Mouse (Mus musculus) megakaryocyte, adult 5-6 weeks (primary cell): Measurements from ENCODE around the gene Scn4b. TPM values are rescaled to one million over a fixed set of nuclear protein-coding genes. Genes with fewer than 3 reads are reported as not detected.

Experiments used
- ATAC-seq: 2 replicates; pipeline ENCODE4 v1.8.0; 2016; ENCODE audit warnings: mild to moderate bottlenecking, inconsistent platforms; ENCODE audit not compliant: poor library complexity, severe bottlenecking
- total RNA-seq, 2 experiments: library from RNA; stranded (forward) in 1 of 2; stranded (reverse) in 1 of 2; fragments of 153-499, 151-499 nt in 1 of 2; fragments of 221-1000, 200-1000 nt in 1 of 2; gene quantifications; 2 replicates each; pipeline versions ENCODE4 v1.2.3 to v1.2.4; 2015 to 2017

The Scn4b gene
- not detected in 2 replicates for total RNA-seq (2015)
- 0.04 TPM in 1 of 2 replicates, not detected in the other for total RNA-seq (2017)

DNA sequence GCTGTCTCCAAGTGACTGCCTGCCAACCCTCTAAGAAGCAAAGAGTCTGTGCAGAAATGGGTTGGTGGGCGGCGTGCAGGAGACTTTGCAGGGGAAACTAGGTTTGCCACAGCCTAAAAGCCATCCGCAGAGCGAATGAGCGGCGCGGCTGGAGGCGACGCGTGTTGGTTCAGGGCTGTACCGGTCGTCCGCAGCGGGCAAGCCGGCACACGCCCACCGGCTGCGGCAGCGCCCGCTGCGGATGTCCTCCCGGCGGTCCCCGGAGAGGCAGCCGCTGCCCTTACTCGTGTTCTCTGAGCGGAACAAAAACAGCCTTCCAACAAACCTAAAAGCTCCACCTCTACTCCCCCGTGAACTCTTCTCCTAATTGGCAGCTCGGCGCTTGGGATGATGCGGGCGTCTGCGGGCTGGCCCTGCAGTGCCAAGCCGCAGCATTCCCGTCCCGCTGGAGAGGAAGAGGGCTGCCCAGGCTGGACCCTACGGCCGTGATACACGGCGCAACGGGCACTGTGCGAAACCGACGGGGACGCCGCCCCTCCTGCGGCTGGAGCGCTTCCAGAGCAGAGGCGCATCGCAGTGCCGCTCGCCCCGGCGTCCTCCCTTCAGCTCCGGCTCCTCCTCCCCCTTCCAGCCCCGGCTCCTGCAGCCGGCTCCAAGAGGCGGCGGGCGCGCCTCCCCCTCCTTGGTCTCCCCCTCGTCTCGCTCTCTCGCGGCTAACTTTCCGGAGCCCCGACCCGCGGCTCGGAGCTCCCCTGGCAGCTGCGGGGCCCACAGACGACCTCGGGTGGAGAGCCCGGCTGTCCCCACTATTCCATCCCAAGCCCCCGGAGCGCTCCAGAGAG, at the start of gene Scn4b:
Gene Scn4b (plus strand): TSS at position 205 of the 842 bp plus-strand sequence.
- ATAC-seq = no peak

DNA sequence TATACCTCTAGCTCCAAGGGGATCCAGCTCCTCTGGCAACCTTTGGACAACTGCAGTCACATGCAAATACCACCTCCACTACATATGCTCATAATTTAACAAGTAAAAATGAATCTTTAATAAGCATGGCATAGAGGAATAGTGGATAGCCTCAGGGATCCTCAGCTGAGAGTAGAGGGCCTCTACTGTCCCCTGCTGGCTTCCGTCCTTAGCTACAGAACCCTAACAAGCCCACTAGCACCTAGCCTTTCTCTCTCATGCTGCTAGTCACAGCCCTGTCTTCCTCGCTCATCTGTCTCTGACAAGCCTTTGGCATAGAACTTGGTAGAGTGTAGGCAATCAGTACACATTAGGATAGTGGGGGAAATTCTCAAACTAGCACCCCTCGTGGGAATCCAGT, 47.4 kb upstream of the Scn4b start:
- ATAC-seq = no peak

GRCm38 (mm10) chr9:45092641-45093040, 45.6 kb upstream of the Scn4b start:
- ATAC-seq = no peak

- ATAC-seq = peak; percentile 86
These were observed 42.9 kb upstream of the Scn4b start for GRCm38 (mm10) chr9:45095149-45095937.

GRCm38 (mm10) chr9:45097877-45098276, 40.3 kb upstream of the Scn4b start:
- no peak for ATAC-seq

DNA sequence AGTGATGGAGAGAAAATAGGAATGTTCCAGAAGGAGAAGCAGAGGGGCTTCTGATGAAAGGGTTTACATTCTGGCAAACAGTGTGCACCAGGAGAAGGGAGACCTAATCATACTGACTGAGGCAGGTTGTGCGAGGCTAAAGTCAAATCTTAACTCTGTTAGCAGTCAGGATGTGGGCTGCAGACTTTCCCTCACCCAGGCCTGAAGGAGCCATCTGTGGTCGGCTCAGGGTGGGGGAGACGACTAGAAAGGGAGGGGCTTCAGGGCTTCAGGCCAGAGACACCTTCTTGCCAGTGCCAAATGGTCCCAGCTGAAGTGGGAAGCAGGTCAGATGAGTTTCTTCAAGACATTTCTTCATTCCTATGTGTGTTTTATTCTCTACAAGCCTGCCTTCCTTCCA, 39.8 kb upstream of the Scn4b start:
- no peak for ATAC-seq

GRCm38 (mm10) chr9:45102528-45102927, 35.7 kb upstream of the Scn4b start:
- no peak for ATAC-seq

- ATAC-seq = no peak
These were observed 34.8 kb upstream of the Scn4b start for GRCm38 (mm10) chr9:45103211-45103979.

GRCm38 (mm10) chr9:45105596-45106374, 32.4 kb upstream of the Scn4b start:
- ATAC-seq = no peak

DNA sequence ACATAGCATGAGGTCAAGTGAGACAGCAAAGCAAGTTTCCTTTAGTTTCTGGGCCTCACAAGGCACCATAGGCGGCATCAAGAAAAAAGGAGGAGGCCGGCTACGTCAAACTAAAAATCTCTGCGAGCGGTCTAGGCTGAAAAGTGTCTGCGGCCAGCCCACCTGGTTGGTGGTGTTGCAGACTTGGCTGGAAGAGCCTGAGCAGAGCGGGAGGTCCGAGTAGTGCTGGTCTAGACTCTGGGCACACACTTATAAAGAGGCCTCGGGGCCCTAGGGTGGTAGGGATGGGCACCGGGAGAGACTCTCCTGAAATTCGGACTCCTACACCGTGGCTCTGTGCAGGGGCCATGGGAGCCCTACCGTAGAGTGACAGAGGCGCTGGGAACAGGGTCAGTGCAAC, 22.5 kb upstream of the Scn4b start:
- ATAC-seq = no peak

GRCm38 (mm10) chr9:45116819-45117218, 21.4 kb upstream of the Scn4b start:
- peak; percentile 71 for ATAC-seq

DNA sequence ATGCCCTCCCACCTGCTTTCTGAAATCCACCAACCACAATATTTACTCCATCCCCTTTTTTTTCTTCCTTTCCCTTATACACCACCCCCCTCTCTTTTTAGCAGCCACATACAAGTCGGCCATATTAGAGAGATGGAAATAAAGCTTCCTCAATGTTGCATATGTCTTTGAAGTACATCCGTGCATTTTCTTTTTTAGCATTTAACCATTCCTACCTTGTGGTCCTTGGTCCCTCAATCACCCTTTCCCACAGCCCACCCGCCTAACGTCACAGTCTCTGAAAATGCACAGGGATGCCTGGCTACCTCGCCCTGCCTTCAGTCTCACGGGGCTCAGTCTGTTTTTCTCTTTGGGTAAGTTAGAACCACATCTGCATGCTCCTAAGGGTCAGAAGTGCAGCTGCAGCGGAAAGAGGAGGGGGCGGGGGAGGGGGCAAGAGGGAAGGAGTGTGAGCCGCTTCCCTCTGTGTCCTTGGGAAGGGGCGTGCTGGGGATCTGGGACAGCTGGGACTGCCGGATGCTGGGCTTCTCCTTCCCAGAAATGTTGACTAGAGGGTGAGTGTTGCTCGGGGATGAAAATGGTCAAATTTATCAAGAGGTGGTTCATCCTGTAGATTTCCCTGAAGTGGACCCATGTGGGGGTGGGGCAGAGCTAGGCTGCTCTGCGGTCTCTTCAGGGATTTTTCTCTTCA, 20.3 kb upstream of the Scn4b start, which contains the start of gene Scn2b:
Gene Scn2b (plus strand): TSS at position 42 of the 691 bp plus-strand sequence.
- no peak for ATAC-seq

- ATAC-seq = no peak
These were observed 19.6 kb upstream of the Scn4b start for GRCm38 (mm10) chr9:45118552-45118951.

DNA sequence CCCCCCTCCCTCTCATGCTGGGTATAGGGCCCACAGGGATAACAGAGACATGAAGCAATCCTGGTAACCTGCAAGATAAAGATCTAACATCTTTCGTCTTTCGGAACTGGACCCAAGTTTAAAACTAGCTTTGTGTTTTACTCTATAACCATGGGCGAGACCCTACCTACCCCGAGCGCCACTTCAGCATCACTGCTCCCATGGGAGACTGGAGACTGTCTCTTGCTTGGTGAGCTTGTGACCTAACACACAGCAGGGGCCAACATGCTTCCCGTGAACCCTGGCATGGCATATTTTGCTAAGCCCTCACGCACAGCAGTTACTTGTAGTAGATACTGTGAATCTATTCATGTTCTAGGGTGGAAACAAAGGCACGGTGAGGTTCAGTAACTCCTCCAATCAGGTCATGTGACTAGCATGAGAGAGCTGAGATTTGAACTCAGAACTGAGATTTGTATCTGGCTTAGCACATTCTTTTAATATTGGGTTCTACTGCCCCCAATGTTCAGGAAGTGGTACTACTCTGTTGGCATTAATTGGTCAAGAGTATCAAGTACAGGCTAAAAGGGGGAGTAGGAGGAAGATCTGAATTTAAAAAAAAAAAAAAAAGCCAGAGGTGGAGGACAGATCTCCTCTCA, 18.8 kb upstream of the Scn4b start:
- no peak for ATAC-seq

GRCm38 (mm10) chr9:45119954-45120530, 18.2 kb upstream of the Scn4b start:
- no peak for ATAC-seq

- no peak for ATAC-seq
These were observed 17.6 kb upstream of the Scn4b start for GRCm38 (mm10) chr9:45120567-45120966.

DNA sequence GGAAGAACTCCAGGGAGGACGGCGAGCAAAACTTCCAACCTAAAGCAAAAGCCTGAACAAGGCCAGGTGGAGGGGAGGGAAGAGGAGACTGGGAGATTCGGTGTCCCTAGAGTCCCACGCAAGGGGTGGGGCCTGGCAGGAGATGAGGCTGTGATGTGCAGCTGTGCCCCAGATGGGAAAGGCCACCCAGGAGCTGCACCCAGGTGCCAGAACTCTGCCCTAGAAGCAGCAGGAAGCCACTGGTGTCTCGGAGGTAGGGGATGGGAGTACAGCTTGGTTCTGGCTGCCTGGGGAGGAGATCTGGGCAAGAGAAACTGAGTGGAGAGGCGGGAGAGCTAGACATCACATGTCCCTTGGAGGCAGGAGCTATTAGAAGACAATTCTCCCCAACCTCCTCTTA, 17.2 kb upstream of the Scn4b start:
- no peak for ATAC-seq

DNA sequence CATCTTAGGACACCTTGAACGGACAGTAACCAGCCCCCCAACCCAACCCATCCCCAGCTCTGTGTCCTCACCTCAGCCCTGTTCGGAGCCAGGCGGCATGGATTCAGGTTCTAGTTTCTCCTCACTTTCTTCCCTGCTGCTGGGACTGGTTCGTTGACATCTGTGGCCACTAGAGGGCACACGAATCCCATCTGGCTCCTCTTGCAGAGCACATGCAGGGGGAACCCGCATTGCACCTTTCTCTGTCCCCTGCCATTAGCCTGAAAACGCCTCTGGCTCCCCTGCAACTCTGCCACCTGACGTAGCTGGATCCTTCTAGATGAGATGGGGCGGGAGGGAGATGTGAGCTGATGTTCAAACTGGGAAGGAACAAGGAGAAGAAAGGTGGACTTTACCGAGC, 16.4 kb upstream of the Scn4b start:
- peak; percentile 79 for ATAC-seq
